Mouse (Mus musculus) erythroblast, embryonic 14.5 days (primary cell): ENCODE results near the gene Rcl1. TPM values are rescaled to one million over a fixed set of nuclear protein-coding genes. Genes with fewer than 3 reads are reported as not detected.

ENCODE experiments used
- H3K27me3 ChIP-seq: 2 replicates; pipeline ENCODE4 v1.6.1; 2012; ENCODE audit warnings: inconsistent platforms; ENCODE audit not compliant: control insufficient read depth
- H3K36me3 ChIP-seq: 2 replicates; pipeline ENCODE4 v1.6.1; 2012; ENCODE audit warnings: mild to moderate bottlenecking, inconsistent platforms; ENCODE audit not compliant: control insufficient read depth
- H3K4me1 ChIP-seq: 2 replicates; pipeline ENCODE4 v1.6.1; 2012; ENCODE audit warnings: inconsistent platforms; ENCODE audit not compliant: control insufficient read depth
- H3K4me3 ChIP-seq: replicated peaks from 2 replicates; pipeline ENCODE3; 2012; ENCODE audit warnings: moderate library complexity, mild to moderate bottlenecking, inconsistent platforms
- H3K9me3 ChIP-seq: 2 replicates; pipeline ENCODE4 v1.6.1; 2012; ENCODE audit warnings: low read length, inconsistent platforms, mixed read lengths; ENCODE audit not compliant: control insufficient read depth
- GATA1 ChIP-seq: IDR thresholded peaks from 2 replicates; pipeline ENCODE4 v1.6.1; 2012; ENCODE audit warnings: low read length, inconsistent platforms, mixed read lengths
- TAL1 ChIP-seq: IDR thresholded peaks from 3 replicates; pipeline ENCODE4 v1.6.1; 2012; ENCODE audit warnings: low read length, inconsistent platforms, mixed read lengths
- polyA plus RNA-seq: library from polyadenylated mRNA; stranded (reverse); fragments of >175 nt; gene quantifications from 2 replicates; pipeline ENCODE4 v1.2.3, GENCODE M21; 2012

Gene Rcl1
- polyA plus RNA-seq, 1 experiment = 1.6 TPM

- TF ChIP-seq TAL1 = no peak
- no peak for TF ChIP-seq GATA1
- no peaks in the 10 kb centered on the region for H3K9me3 ChIP-seq
- no peak overlapping the region for H3K4me3 ChIP-seq
- H3K36me3 ChIP-seq = no peaks in the 10 kb centered on the region
- H3K27me3 ChIP-seq = no peaks in the 10 kb centered on the region
- H3K4me1 ChIP-seq = peaks cover 23% of the 10 kb centered on the region
These were observed 84.5 kb downstream of the Rcl1 start for GRCm38 (mm10) chr19:29185552-29186232.

GRCm38 (mm10) chr19:29188879-29189278 lies 87.7 kb downstream of the Rcl1 start:
- TF ChIP-seq GATA1 = no peak
- no peak for TF ChIP-seq TAL1
- no peak overlapping the region for H3K4me3 ChIP-seq
- H3K4me1 ChIP-seq = peaks cover 23% of the 10 kb centered on the region
- H3K9me3 ChIP-seq = no peaks in the 10 kb centered on the region
- no peaks in the 10 kb centered on the region for H3K27me3 ChIP-seq
- no peaks in the 10 kb centered on the region for H3K36me3 ChIP-seq

Other genes starting within 250 kb of the Rcl1 start
- gene Plpp6, start 137.4 kb upstream of the Rcl1 start, polyA plus RNA-seq = 0.02 and 0.07 TPM in 2 replicates
- gene 4430402I18Rik, start 133.6 kb upstream of the Rcl1 start, polyA plus RNA-seq = not detected in 2 replicates
- 0.17 and 0.20 TPM in 2 replicates for gene Cdc37l1, start 111.0 kb upstream of the Rcl1 start, polyA plus RNA-seq
- 0.16 and 0.30 TPM in 2 replicates for gene Ak3, start 53.4 kb upstream of the Rcl1 start, polyA plus RNA-seq
- gene Jak2, start 150.5 kb downstream of the Rcl1 start, polyA plus RNA-seq = 0.50 and 0.67 TPM in 2 replicates
- not detected in 2 replicates for gene Insl6, start 224.0 kb downstream of the Rcl1 start, polyA plus RNA-seq
- gene Rln1, start 233.3 kb downstream of the Rcl1 start, polyA plus RNA-seq = not detected in 2 replicates